Mouse (Mus musculus) thymus, adult 2 months (tissue): ENCODE results near the gene Lingo3.

Experiments
- CTCF ChIP-seq: fragments of 200-500 bp; IDR thresholded peaks from 2 replicates; pipeline ENCODE4 v1.5.1; 2012; ENCODE audit warnings: mild to moderate bottlenecking, control low read depth, low read length, moderate library complexity, borderline replicate concordance; ENCODE audit not compliant: control insufficient read depth, poor library complexity, insufficient read depth; ENCODE audit errors: extremely low read depth
- POLR2A ChIP-seq: fragments of 200-500 bp; IDR thresholded peaks from 2 replicates; pipeline ENCODE4 v1.6.1; 2012; ENCODE audit warnings: mild to moderate bottlenecking, low read length, control low read depth, moderate library complexity; ENCODE audit not compliant: control insufficient read depth, poor library complexity, insufficient read depth; ENCODE audit errors: extremely low read depth

- TF ChIP-seq POLR2A = no peak
- no peak for TF ChIP-seq CTCF
These were observed 20.5 kb downstream of the Lingo3 start for GRCm38 (mm10) chr10:80823316-80823715.
